Comparison of ENCODE assay signal across 1 mouse cellular context in genomic region chr11:95356469-95357273, GRCm38 (mm10).
TF ChIP-seq lines count a peak whose summit lies in the region.

No protein-coding gene starts in this region.

TF ChIP-seq in MEL, 35 proteins besides CTCF, POLR2A, EP300 and RAD21 (continued from another document):
- TF ChIP-seq SIN3A (IDR thresholded peaks at IDR 0.05; ENCODE audit: low read length), result peak; percentile 99
- peak; percentile 23; the same call in 1 of the 2 replicates for TF ChIP-seq POLR2AphosphoS5 (IDR thresholded peaks at IDR 0.05; ENCODE audit: borderline replicate concordance, low read depth, low read length)
- TF ChIP-seq UBTF (IDR thresholded peaks at IDR 0.05; ENCODE audit: borderline replicate concordance, insufficient read depth, low read depth, low read length), result no peak
- TF ChIP-seq NRF1 (IDR thresholded peaks at IDR 0.05; ENCODE audit: insufficient read depth, low read depth, low read length, poor library complexity, severe bottlenecking), result peak; percentile 17; the same call in 1 of the 2 replicates
- peak; percentile 97 for TF ChIP-seq RCOR1 (IDR thresholded peaks at IDR 0.05; ENCODE audit: low read depth, low read length)
- peak; percentile 16 for TF ChIP-seq ZNF384 (IDR thresholded peaks at IDR 0.05; ENCODE audit: low read depth, low read length)
